Mouse (Mus musculus) liver, embryonic 13.5 days (tissue): ENCODE data around the gene Spem1. TPM values are rescaled to one million over a fixed set of nuclear protein-coding genes. Genes with fewer than 3 reads are reported as not detected.
"Not testable (repeated sequence)": the region's sequence is repeated elsewhere in the genome, so short reads cannot be mapped to it uniquely, and the experiment has no call there.

Experiments
- ATAC-seq: fragments of 200-750 bp; cut with Nextera tagmentation; 2 replicates; pipeline ENCODE4 v1.8.0; 2017; ENCODE audit warnings: low read depth, mild to moderate bottlenecking, moderate number of reproducible peaks, moderate library complexity
- DNase-seq: peaks from one replicate; pipeline ENCODE4 v3.0.0; 2022
- H3K27ac ChIP-seq: fragments of 300-500 bp; sonication (generic); 2 replicates; pipeline ENCODE4 v1.5.1; 2015; ENCODE audit warnings: moderate library complexity, mild to moderate bottlenecking, inconsistent platforms
- H3K27me3 ChIP-seq: fragments of 300-500 bp; sonication (generic); 2 replicates; pipeline ENCODE4 v1.6.1; 2015; ENCODE audit warnings: mild to moderate bottlenecking, inconsistent platforms
- H3K36me3 ChIP-seq: fragments of 300-500 bp; sonication (generic); 2 replicates; pipeline ENCODE4 v1.6.1; 2015; ENCODE audit warnings: mild to moderate bottlenecking, inconsistent platforms
- H3K4me1 ChIP-seq: fragments of 300-500 bp; sonication (generic); replicated peaks from 2 replicates; pipeline ENCODE4 v1.6.1; 2015; ENCODE audit warnings: inconsistent platforms
- H3K4me2 ChIP-seq: fragments of 300-500 bp; sonication (generic); 2 replicates; pipeline ENCODE4 v1.6.1; 2015; ENCODE audit warnings: inconsistent platforms, mild to moderate bottlenecking, moderate library complexity
- H3K4me3 ChIP-seq: fragments of 300-500 bp; sonication (generic); replicated peaks from 2 replicates; pipeline ENCODE4 v1.5.1; 2015; ENCODE audit warnings: mild to moderate bottlenecking, inconsistent platforms
- H3K9ac ChIP-seq: fragments of 300-500 bp; sonication (generic); 2 replicates; pipeline ENCODE4 v1.6.1; 2015; ENCODE audit warnings: mild to moderate bottlenecking, inconsistent platforms
- H3K9me3 ChIP-seq: fragments of 300-500 bp; sonication (generic); replicated peaks from 2 replicates; pipeline ENCODE4 v1.6.1; 2016; ENCODE audit warnings: inconsistent platforms
- WGBS: fragments of 180-500 bp; shearing (Covaris S2); methylation state at CpG from one replicate; pipeline ENCODE4 v1.1.7; 2015; ENCODE audit not compliant: insufficient replicate concordance; 5-methylcytosine and 5-hydroxymethylcytosine counted together
- polyA plus RNA-seq: library from polyadenylated mRNA; unstranded; fragments of >200 nt; fragmentation: Nextera tagmentation; extraction: Ambion mirVana; gene quantifications from 2 replicates; pipeline ENCODE4 v1.2.1, GENCODE M21; 2015

Gene Spem1
- not detected in 2 replicates for polyA plus RNA-seq

DNA sequence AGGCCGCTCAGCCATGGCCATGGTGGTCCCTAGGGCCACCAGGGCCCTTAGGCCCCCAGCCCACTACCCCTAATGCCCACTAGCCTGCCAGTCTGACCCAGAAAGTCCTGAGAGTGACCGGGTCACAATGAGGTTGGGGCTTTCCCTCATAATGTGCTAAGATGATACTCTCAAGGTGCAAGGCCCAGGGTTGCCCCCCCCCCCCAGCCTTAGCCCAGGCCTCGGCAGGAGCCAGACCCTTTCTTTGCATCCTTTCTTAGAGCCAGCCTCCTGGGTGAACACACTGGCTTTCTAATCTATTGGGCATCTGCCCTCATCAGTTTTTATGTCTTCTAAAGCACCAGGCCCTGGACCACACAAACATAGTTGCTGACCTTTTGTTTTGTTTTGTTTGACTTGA is at the start of gene Spem1:
Spem1 (minus strand) TSS at position 101 of the 400 bp plus-strand sequence.
- WGBS: 69% methylated on average over 3 of the region's 3 CpGs
- Histone ChIP-seq H3K4me3 (no peak within 1 kb of the TSS), H3K9ac (no peak within 1 kb of the TSS), H3K9me3 (no peaks in the 10 kb centered on the region), H3K27ac (no peak within 1 kb of the TSS), H3K4me2 (no peak within 1 kb of the TSS), H3K27me3 (peaks cover 15% of the 10 kb centered on the region), H3K36me3 (peaks cover 17% of the 10 kb centered on the region), H3K4me1 (no peaks in the 10 kb centered on the region)
- ATAC-seq (no peak), DNase-seq (no peak)

DNA sequence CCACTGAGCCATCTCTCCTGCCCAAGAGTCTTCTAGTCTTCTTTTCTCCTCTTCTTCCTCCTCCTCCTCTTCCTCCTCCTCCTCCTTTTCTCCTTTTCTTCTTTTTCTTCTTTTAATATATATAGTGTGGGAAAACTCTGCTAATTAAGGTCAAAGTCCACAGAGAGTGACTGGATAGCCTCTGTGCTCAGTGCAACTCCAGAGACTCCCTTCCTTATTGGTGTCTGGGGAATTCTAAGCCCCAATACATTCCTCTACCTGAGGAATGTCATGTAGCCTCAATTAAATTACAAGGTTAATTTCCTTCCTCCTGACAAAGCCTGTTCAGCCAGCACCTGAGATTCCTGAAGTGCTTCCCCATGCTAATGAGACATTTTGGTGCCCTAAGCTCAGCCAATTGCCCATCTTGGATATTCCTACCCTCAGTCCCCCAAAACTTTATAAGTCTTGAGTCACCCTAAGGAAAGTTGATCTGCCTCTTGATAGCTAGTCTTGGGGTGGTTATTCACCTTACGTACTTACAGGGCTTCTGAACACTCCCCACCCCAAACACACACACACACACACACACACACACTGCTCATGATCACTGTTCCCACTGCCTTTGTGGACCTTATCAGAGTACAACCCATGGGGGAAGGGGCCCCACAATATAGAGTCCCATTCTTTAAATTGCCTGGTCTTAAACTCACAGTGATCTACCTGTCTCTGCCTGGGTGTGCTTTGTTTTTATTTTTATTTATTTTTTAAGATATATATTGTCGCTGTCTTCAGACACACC is 48.5 kb upstream of the Spem1 start:
- DNase-seq: no peak
- H3K27me3 ChIP-seq: no peaks in the 10 kb centered on the region
- H3K4me3 ChIP-seq: no peak overlapping the region
- no peak overlapping the region for H3K9ac ChIP-seq
- peaks cover 44% of the 10 kb centered on the region for H3K4me1 ChIP-seq
- no peaks in the 10 kb centered on the region for H3K36me3 ChIP-seq
- H3K27ac ChIP-seq: no peak overlapping the region; the same call in 1 of the 2 replicates
- no peaks in the 10 kb centered on the region for H3K9me3 ChIP-seq
- H3K4me2 ChIP-seq: no peak overlapping the region
- ATAC-seq: peak; percentile 58; the same call in 1 of the 2 replicates
- 56% methylated on average over 2 of the region's 2 CpGs for WGBS

DNA sequence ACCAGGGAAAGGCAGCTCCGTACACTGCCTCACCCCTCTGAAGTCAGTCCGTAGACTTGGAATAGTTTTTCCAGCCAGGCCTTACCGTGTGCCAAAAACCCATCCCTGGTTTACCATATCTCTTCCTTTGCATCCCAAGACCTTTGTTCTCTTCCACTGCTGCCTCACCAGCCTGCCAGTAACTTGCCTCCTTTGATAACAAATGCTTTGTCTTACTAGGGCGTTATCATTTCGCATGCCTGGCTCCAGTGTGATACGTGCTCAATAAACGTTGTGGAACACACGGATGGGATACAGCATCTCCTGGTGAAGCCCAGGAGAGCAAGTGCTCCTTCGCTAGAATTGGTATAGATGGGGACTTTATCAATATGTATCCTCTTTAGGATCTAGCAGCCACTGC is 45.4 kb upstream of the Spem1 start:
- ATAC-seq (peak; percentile 63), DNase-seq (no peak)
- no peaks in the 10 kb centered on the region for H3K36me3 ChIP-seq
- H3K27me3 ChIP-seq: no peaks in the 10 kb centered on the region
- peaks cover 57% of the 10 kb centered on the region for H3K4me1 ChIP-seq
- no peaks in the 10 kb centered on the region for H3K9me3 ChIP-seq
- H3K4me3 ChIP-seq: no peak overlapping the region
- H3K4me2 ChIP-seq: no peak overlapping the region
- no peak overlapping the region; the same call in 1 of the 2 replicates for H3K27ac ChIP-seq
- WGBS: 33% methylated on average over 9 of the region's 9 CpGs
- H3K9ac ChIP-seq: peak overlapping the region; percentile 23; the same call in 1 of the 2 replicates

DNA sequence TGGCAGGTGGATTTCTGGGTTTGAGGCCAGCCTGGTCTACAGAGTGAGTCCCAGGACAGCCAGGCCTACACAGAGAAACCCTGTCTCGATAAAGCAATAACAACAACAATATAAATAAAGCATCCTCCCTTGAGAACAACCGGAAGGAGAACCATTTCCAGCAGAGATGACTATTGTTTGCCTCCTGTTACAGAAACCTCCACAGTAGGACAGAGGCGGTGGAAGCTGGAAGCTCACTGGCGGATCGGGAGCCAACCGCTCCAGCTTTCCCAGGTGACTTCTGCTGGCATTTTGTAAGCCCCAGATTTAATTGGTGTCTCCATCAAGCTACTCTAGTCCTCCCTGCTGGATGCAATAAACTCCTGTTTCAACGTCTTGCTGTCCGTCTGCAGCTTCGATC is 43.6 kb upstream of the Spem1 start:
- Histone ChIP-seq H3K36me3 (no peaks in the 10 kb centered on the region), H3K4me1 (peaks cover 52% of the 10 kb centered on the region), H3K27ac (peak overlapping the region; percentile 89)

DNA sequence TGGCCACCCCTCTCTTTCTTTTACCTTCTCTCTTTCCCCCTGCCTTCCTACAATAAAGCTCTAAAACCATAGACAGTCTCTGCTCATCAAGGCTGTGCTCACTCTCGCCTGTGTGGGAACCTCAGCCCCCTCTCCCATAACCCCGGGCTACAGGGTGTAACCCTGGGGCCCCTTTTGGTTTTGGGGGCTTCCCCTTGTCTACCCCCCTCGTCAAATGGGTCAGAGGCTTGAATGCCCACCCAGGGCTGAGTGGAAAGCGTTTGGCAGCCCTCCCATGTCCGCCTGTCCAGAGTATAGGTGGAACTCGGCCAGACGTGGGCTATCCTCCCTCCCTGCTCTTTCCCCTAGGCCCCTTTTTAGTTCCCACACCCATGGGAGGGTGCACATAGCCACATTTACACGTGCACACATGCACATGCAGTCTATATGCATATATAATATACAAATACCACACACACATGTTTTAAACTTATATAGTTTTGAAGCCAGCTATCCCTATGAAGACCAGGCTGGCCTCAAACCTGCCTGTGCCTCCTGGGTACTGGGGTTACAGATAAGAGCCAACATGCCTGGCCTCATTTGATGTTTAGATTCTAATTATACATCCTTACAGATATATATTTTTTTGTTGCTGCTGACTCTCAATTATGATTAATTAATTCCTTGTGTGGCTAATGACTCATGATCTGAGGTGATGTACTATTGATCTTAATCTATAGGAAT is 42.3 kb upstream of the Spem1 start:
- peaks cover 6% of the 10 kb centered on the region for H3K27me3 ChIP-seq
- H3K4me2 ChIP-seq: peak overlapping the region; percentile 56
- no peaks in the 10 kb centered on the region for H3K9me3 ChIP-seq
- 24% methylated on average over 8 of the region's 8 CpGs for WGBS
- DNase-seq: no peak
- H3K4me3 ChIP-seq: no peak overlapping the region
- H3K36me3 ChIP-seq: no peaks in the 10 kb centered on the region
- H3K27ac ChIP-seq: peak overlapping the region; percentile 89
- peak overlapping the region; percentile 74 for H3K9ac ChIP-seq
- ATAC-seq: peak; percentile 60
- peaks cover 49% of the 10 kb centered on the region for H3K4me1 ChIP-seq

More for the DNA sequence above, 43.6 kb upstream of the Spem1 start:
- Histone ChIP-seq H3K9ac (no peak overlapping the region), H3K4me3 (no peak overlapping the region), H3K27me3 (no peaks in the 10 kb centered on the region), H3K9me3 (no peaks in the 10 kb centered on the region), H3K4me2 (no peak overlapping the region)
- DNase-seq: no peak
- ATAC-seq: no peak
- 87% methylated on average over 9 of the region's 9 CpGs for WGBS

- H3K27me3 ChIP-seq: peaks cover 12% of the 10 kb centered on the region
- peaks cover 49% of the 10 kb centered on the region for H3K4me1 ChIP-seq
- H3K9me3 ChIP-seq, H3K4me3 ChIP-seq, H3K36me3 ChIP-seq, DNase-seq: not testable (repeated sequence)
- H3K4me2 ChIP-seq: peak overlapping the region; percentile 56
- peak overlapping the region; percentile 74 for H3K9ac ChIP-seq
- peak; percentile 66 for ATAC-seq
- WGBS: 67% methylated on average over 3 of the region's 3 CpGs
- H3K27ac ChIP-seq: peak overlapping the region; percentile 89
Measured at GRCm38 (mm10) chr11:69863729-69864128, 41.7 kb upstream of the Spem1 start.

DNA sequence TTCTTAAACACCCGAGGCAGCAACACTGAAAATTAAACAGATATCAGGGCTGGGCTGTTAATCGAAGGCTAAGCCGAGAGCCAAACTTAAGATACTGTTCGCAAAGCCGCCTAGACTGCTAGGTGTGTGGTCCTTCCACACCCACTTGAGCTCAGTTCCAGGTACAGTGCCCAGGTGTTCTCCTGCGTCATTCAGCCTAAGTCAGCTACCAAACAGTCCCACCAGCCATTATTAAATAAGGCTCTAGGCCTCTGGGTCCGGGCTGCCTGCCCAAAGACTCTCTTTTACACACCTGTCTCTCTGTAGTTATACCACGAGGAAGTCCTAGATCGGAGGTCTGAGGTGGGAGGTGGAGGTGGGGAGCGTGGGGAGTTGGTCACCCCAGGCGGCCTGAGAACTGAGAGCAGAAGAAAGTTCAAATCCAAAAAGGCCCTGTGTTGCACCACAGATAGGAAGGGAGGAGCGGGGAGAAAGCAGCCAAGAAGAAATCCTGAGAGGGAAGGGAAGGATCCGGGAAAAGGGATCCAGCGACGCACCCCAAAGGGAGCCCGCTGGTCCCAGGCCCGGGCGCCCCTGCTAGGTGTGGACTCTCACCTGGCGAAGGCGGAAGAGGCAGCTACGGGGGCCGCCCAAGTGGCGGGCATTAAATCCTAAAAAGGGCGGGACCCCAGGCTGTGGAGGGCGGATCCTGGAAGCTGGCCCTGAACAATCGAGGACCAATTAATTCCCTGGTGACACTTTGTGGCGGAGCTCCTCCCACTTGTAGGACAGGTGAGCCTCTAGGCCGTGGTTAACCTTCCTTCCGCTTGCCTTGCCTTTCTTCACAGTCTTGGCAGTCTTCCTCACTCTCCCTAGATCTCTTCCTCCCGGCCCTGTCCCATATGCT is 36.4 kb upstream of the Spem1 start, which contains the start of gene Tnk1:
Tnk1 (minus strand) TSS at position 618 of the 886 bp plus-strand sequence.
- no peak within 1 kb of the TSS for H3K4me3 ChIP-seq
- H3K9ac ChIP-seq: no peak within 1 kb of the TSS
- H3K4me1 ChIP-seq: peaks cover 39% of the 10 kb centered on the region
- H3K36me3 ChIP-seq: no peaks in the 10 kb centered on the region
- ATAC-seq (no peak), DNase-seq (no peak)
- WGBS: 38% methylated on average over 30 of the region's 30 CpGs
- H3K27me3 ChIP-seq: peaks cover 25% of the 10 kb centered on the region
- no peak within 1 kb of the TSS for H3K27ac ChIP-seq
- H3K9me3 ChIP-seq: no peaks in the 10 kb centered on the region
- peak within 1 kb of the TSS; percentile 8; the same call in 1 of the 2 replicates for H3K4me2 ChIP-seq

DNA sequence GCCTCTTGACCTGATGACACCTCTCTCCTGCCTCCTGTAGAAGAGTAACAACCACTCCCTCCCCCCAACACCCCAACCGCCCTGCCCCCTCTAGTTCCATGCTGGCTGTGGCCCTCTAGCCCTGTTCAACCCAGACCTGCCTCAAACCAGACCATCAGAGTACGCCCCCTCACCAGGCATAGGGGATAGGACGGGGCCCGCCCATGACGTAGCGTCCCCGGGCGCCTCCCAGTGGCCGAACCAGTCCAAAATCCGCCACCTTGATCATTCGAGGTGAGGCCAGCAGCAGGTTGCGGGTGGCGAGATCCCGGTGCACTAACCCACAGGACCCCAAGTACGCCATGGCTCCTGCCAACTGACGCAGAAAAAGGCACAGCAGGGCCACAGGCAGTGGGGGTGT is 33.4 kb upstream of the Spem1 start:
- ATAC-seq (peak; percentile 35), DNase-seq (peak; percentile 70)
- H3K4me1 ChIP-seq: peaks cover 64% of the 10 kb centered on the region
- H3K36me3 ChIP-seq: peaks cover 23% of the 10 kb centered on the region
- H3K27me3 ChIP-seq: peaks cover 25% of the 10 kb centered on the region
- peak overlapping the region; percentile 61 for H3K4me2 ChIP-seq
- H3K4me3 ChIP-seq: peak overlapping the region; percentile 35; the same call in 1 of the 2 replicates
- H3K27ac ChIP-seq: peak overlapping the region; percentile 99
- no peaks in the 10 kb centered on the region for H3K9me3 ChIP-seq
- WGBS: 19% methylated on average over 16 of the region's 16 CpGs
- peak overlapping the region; percentile 70 for H3K9ac ChIP-seq

GRCm38 (mm10) chr11:69854680-69855079 is 32.7 kb upstream of the Spem1 start:
- DNase-seq (no peak), ATAC-seq (no peak)
- H3K9me3 ChIP-seq: no peaks in the 10 kb centered on the region
- peaks cover 29% of the 10 kb centered on the region for H3K36me3 ChIP-seq
- peak overlapping the region; percentile 99 for H3K27ac ChIP-seq
- H3K4me3 ChIP-seq: peak overlapping the region; percentile 35
- H3K9ac ChIP-seq: peak overlapping the region; percentile 70
- whole genome bisulfite sequencing: 54% methylated on average over 10 of the region's 10 CpGs
- peaks cover 21% of the 10 kb centered on the region for H3K27me3 ChIP-seq
- peaks cover 70% of the 10 kb centered on the region for H3K4me1 ChIP-seq
- peak overlapping the region; percentile 61 for H3K4me2 ChIP-seq

- peak overlapping the region; percentile 67 for H3K4me2 ChIP-seq
- WGBS: 15% methylated on average over 7 of the region's 7 CpGs
- peaks cover 16% of the 10 kb centered on the region for H3K27me3 ChIP-seq
- H3K9ac ChIP-seq: peak overlapping the region; percentile 76
- DNase-seq: peak; percentile 95
- H3K36me3 ChIP-seq: peaks cover 36% of the 10 kb centered on the region
- H3K4me1 ChIP-seq: peaks cover 77% of the 10 kb centered on the region
- peak; percentile 92 for ATAC-seq
- H3K4me3 ChIP-seq: peak overlapping the region; percentile 43
- no peaks in the 10 kb centered on the region for H3K9me3 ChIP-seq
- H3K27ac ChIP-seq: peak overlapping the region; percentile 99
Measured at GRCm38 (mm10) chr11:69853994-69854393, 32.0 kb upstream of the Spem1 start.
